Mouse (Mus musculus): ENCODE measurements around the gene Brpf1. TPM values are rescaled to one million over a fixed set of nuclear protein-coding genes. Genes with fewer than 3 reads are reported as not detected.
"Not testable (repeated sequence)": the region's sequence is repeated elsewhere in the genome, so short reads cannot be mapped to it uniquely, and the experiment has no call there.

Brpf1 gene
- polyA plus RNA-seq, 1 experiment from 2014 or later: 17.1 TPM

- Histone ChIP-seq H3K27ac (no peak overlapping the region), H3K9ac (no peak overlapping the region), H3K36me3 (peaks cover 88% of the 10 kb centered on the region), H3K9me3 (no peaks in the 10 kb centered on the region), H3K4me3 (no peak overlapping the region), H3K4me2 (no peak overlapping the region), H3K27me3 (no peaks in the 10 kb centered on the region), H3K4me1 (replicated peaks) (no peaks in the 10 kb centered on the region)
- ATAC-seq (ENCODE audit: low FRiP score): no peak
- 98% methylated on average over 3 of the region's 3 CpGs for WGBS
Measured at GRCm38 (mm10) chr6:113315972-113316371, 9.0 kb downstream of the Brpf1 start.

- Histone ChIP-seq H3K4me2 (peak within 1 kb of the TSS; percentile 94), H3K9me3 (no peaks in the 10 kb centered on the region), H3K4me3 (peak within 1 kb of the TSS; percentile 58), H3K9ac (peak within 1 kb of the TSS; percentile 85), H3K4me1 (replicated peaks) (peaks cover 16% of the 10 kb centered on the region), H3K36me3 (peaks cover 53% of the 10 kb centered on the region), H3K27me3 (no peaks in the 10 kb centered on the region), H3K27ac (peak within 1 kb of the TSS; percentile 94)
- peak; percentile 98 for ATAC-seq (ENCODE audit: low FRiP score)
- under 1% methylated on average over 52 of the region's 52 CpGs for WGBS
Measured at GRCm38 (mm10) chr6:113326533-113327315, 19.8 kb downstream of the Brpf1 start, which contains the start of gene Ogg1. Ogg1 (plus strand) TSS chr6:113326972.

- H3K9me3 ChIP-seq: no peaks in the 10 kb centered on the region
- no peak overlapping the region for H3K27ac ChIP-seq
- no peak overlapping the region for H3K4me2 ChIP-seq
- H3K4me3 ChIP-seq: no peak overlapping the region
- H3K27me3 ChIP-seq: no peaks in the 10 kb centered on the region
- no peak for ATAC-seq (ENCODE audit: low FRiP score)
- H3K36me3 ChIP-seq: peaks cover 48% of the 10 kb centered on the region
- H3K4me1 ChIP-seq (replicated peaks): peaks cover 24% of the 10 kb centered on the region
- H3K9ac ChIP-seq: no peak overlapping the region
- 96% methylated on average over 1 of the region's 1 CpGs for WGBS
Measured at GRCm38 (mm10) chr6:113329396-113329795, 22.5 kb downstream of the Brpf1 start.

- H3K36me3 ChIP-seq: peaks cover 53% of the 10 kb centered on the region
- no peak for ATAC-seq (ENCODE audit: low FRiP score)
Measured at GRCm38 (mm10) chr6:113330547-113330946, 23.6 kb downstream of the Brpf1 start.

GRCm38 (mm10) chr6:113331721-113332120, 24.8 kb downstream of the Brpf1 start:
- H3K36me3 ChIP-seq: peaks cover 63% of the 10 kb centered on the region
- 95% methylated on average over 11 of the region's 11 CpGs for WGBS

More at GRCm38 (mm10) chr6:113330547-113330946, 23.6 kb downstream of the Brpf1 start:
- Histone ChIP-seq H3K9me3 (no peaks in the 10 kb centered on the region), H3K4me1 (replicated peaks) (peaks cover 21% of the 10 kb centered on the region), H3K27ac (no peak overlapping the region), H3K9ac (no peak overlapping the region), H3K4me3 (no peak overlapping the region), H3K27me3 (no peaks in the 10 kb centered on the region), H3K4me2 (no peak overlapping the region)
- 64% methylated on average over 2 of the region's 2 CpGs for WGBS

GRCm38 (mm10) chr6:113332734-113333133, 25.8 kb downstream of the Brpf1 start:
- WGBS: 79% methylated on average over 6 of the region's 6 CpGs
- not testable (repeated sequence) for H3K4me3 ChIP-seq; H3K4me2 ChIP-seq; H3K9ac ChIP-seq; H3K4me1 ChIP-seq (replicated peaks); H3K27me3 ChIP-seq; H3K9me3 ChIP-seq; ATAC-seq (ENCODE audit: low FRiP score)
- Histone ChIP-seq H3K36me3 (peaks cover 71% of the 10 kb centered on the region), H3K27ac (peak overlapping the region; percentile 44; the same call in 1 of the 2 replicates)

More at GRCm38 (mm10) chr6:113331721-113332120, 24.8 kb downstream of the Brpf1 start:
- Histone ChIP-seq H3K9ac (no peak overlapping the region), H3K4me1 (replicated peaks) (peaks cover 14% of the 10 kb centered on the region), H3K9me3 (no peaks in the 10 kb centered on the region), H3K27ac (no peak overlapping the region), H3K4me3 (no peak overlapping the region), H3K4me2 (no peak overlapping the region), H3K27me3 (no peaks in the 10 kb centered on the region)
- ATAC-seq (ENCODE audit: low FRiP score): no peak

- Histone ChIP-seq H3K9ac (no peak overlapping the region), H3K27ac (peak overlapping the region; percentile 44), H3K4me1 (replicated peaks) (peaks cover 8% of the 10 kb centered on the region), H3K27me3 (no peaks in the 10 kb centered on the region), H3K4me2 (0 out of 2 replicates have a peak overlapping the region, but pooled peaks have one; percentile 13), H3K4me3 (no peak overlapping the region), H3K9me3 (no peaks in the 10 kb centered on the region), H3K36me3 (peaks cover 77% of the 10 kb centered on the region)
- WGBS: 68% methylated on average over 14 of the region's 14 CpGs
- ATAC-seq (ENCODE audit: low FRiP score): peak; percentile 65
Measured at GRCm38 (mm10) chr6:113333137-113333950, 26.4 kb downstream of the Brpf1 start.

- Histone ChIP-seq H3K4me1 (replicated peaks) (peaks cover 8% of the 10 kb centered on the region), H3K9ac (peak overlapping the region; percentile 13; the same call in 1 of the 2 replicates), H3K27ac (no peak overlapping the region), H3K9me3 (no peaks in the 10 kb centered on the region), H3K27me3 (no peaks in the 10 kb centered on the region), H3K4me2 (no peak overlapping the region), H3K4me3 (no peak overlapping the region), H3K36me3 (peaks cover 80% of the 10 kb centered on the region)
- no peak for ATAC-seq (ENCODE audit: low FRiP score)
- 86% methylated on average over 6 of the region's 6 CpGs for WGBS
Measured at GRCm38 (mm10) chr6:113334216-113334615, 27.3 kb downstream of the Brpf1 start.

- peaks cover 13% of the 10 kb centered on the region for H3K4me1 ChIP-seq (replicated peaks)
- no peak overlapping the region for H3K27ac ChIP-seq
- no peak overlapping the region for H3K4me3 ChIP-seq
- H3K36me3 ChIP-seq: peaks cover 73% of the 10 kb centered on the region
- H3K4me2 ChIP-seq: no peak overlapping the region
- WGBS: 69% methylated on average over 8 of the region's 8 CpGs
- no peak for ATAC-seq (ENCODE audit: low FRiP score)
- no peaks in the 10 kb centered on the region for H3K9me3 ChIP-seq
- H3K9ac ChIP-seq: no peak overlapping the region
- no peaks in the 10 kb centered on the region for H3K27me3 ChIP-seq
Measured at GRCm38 (mm10) chr6:113336852-113337620, 30.1 kb downstream of the Brpf1 start.

- peak overlapping the region; percentile 52 for H3K27ac ChIP-seq
- WGBS: 90% methylated on average over 6 of the region's 6 CpGs
Measured at GRCm38 (mm10) chr6:113341574-113341973, 34.6 kb downstream of the Brpf1 start.

GRCm38 (mm10) chr6:113342297-113342696, 35.4 kb downstream of the Brpf1 start:
- Histone ChIP-seq H3K36me3 (peaks cover 30% of the 10 kb centered on the region), H3K27me3 (no peaks in the 10 kb centered on the region), H3K4me1 (replicated peaks) (peaks cover 28% of the 10 kb centered on the region), H3K4me3 (peak overlapping the region; percentile 60), H3K4me2 (peak overlapping the region; percentile 72), H3K9me3 (no peaks in the 10 kb centered on the region), H3K9ac (peak overlapping the region; percentile 87; the same call in 1 of the 2 replicates), H3K27ac (0 out of 2 replicates have a peak overlapping the region, but pooled peaks have one; percentile 58)
- ATAC-seq (ENCODE audit: low FRiP score): no peak
- WGBS: 60% methylated on average over 3 of the region's 7 CpGs

More at GRCm38 (mm10) chr6:113341574-113341973, 34.6 kb downstream of the Brpf1 start:
- Histone ChIP-seq H3K4me1 (replicated peaks) (peaks cover 28% of the 10 kb centered on the region), H3K27me3 (no peaks in the 10 kb centered on the region), H3K4me3 (no peak overlapping the region), H3K36me3 (peaks cover 34% of the 10 kb centered on the region), H3K9me3 (no peaks in the 10 kb centered on the region), H3K4me2 (peak overlapping the region; percentile 72), H3K9ac (peak overlapping the region; percentile 46; the same call in 1 of the 2 replicates)
- no peak for ATAC-seq (ENCODE audit: low FRiP score)
